Mouse (Mus musculus) cerebellum, postnatal 4 days (tissue): ENCODE measurements around the gene Dner.

Experiments
- DNase-seq, 2 experiments: peaks; one replicate each; pipeline ENCODE4 v3.0.0; 2022; ENCODE audit warnings: low spot score in 2 of 2, mixed read lengths in 1 of 2

The Dner gene

GRCm38 (mm10) chr1:84695517-84696411 is at the start of gene Dner:
TSS of gene Dner (minus strand) at chr1:84696221.
- DNase-seq, result peak; percentile 50 to 72

- no peak for DNase-seq
These were observed 46.1 kb upstream of the Dner start for GRCm38 (mm10) chr1:84742156-84742555.

GRCm38 (mm10) chr1:84740080-84740479 is 44.1 kb upstream of the Dner start:
- DNase-seq, result no peak

GRCm38 (mm10) chr1:84737097-84737496 is 41.1 kb upstream of the Dner start:
- no peak for DNase-seq

GRCm38 (mm10) chr1:84733799-84734198 is 37.8 kb upstream of the Dner start:
- DNase-seq, result no peak

GRCm38 (mm10) chr1:84731763-84732162 is 35.7 kb upstream of the Dner start:
- no peak for DNase-seq

- DNase-seq, result no peak
These were observed 26.8 kb upstream of the Dner start for GRCm38 (mm10) chr1:84722841-84723240.

GRCm38 (mm10) chr1:84722371-84722770 is 26.4 kb upstream of the Dner start:
- no peak for DNase-seq

GRCm38 (mm10) chr1:84721942-84722341 is 25.9 kb upstream of the Dner start:
- DNase-seq, result no peak

GRCm38 (mm10) chr1:84709810-84710785 is 14.1 kb upstream of the Dner start:
- DNase-seq, result peak in 1 of 2 experiments; percentile 50

GRCm38 (mm10) chr1:84709406-84709805 is 13.4 kb upstream of the Dner start:
- peak in 1 of 2 experiments; percentile 24 for DNase-seq

- DNase-seq, result no peak
These were observed 4.2 kb upstream of the Dner start for GRCm38 (mm10) chr1:84700254-84700653.

- DNase-seq, result peak; percentile 42 to 77
These were observed 1.1 kb upstream of the Dner start for GRCm38 (mm10) chr1:84697136-84697535.

GRCm38 (mm10) chr1:84694688-84695474 is 1.1 kb downstream of the Dner start:
- peak; percentile 51 to 81 for DNase-seq

GRCm38 (mm10) chr1:84677910-84678309 is 18.1 kb downstream of the Dner start:
- DNase-seq, result no peak

- no peak for DNase-seq
These were observed 27.7 kb downstream of the Dner start for GRCm38 (mm10) chr1:84668100-84668846.

- peak in 1 of 2 experiments; percentile 21 for DNase-seq
These were observed 28.4 kb downstream of the Dner start for GRCm38 (mm10) chr1:84667660-84668059.

GRCm38 (mm10) chr1:84664377-84665118 is 31.5 kb downstream of the Dner start:
- no peak for DNase-seq

GRCm38 (mm10) chr1:84646781-84647180 is 49.2 kb downstream of the Dner start:
- DNase-seq, result no peak

- DNase-seq, result no peak
These were observed 55.6 kb downstream of the Dner start for GRCm38 (mm10) chr1:84640463-84640862.
